Mouse (Mus musculus) kidney, postnatal 0 days (tissue): ENCODE results near the gene Mydgf. TPM values are rescaled to one million over a fixed set of nuclear protein-coding genes. Genes with fewer than 3 reads are reported as not detected.

Source experiments
- ATAC-seq: fragments of 200-750 bp; cut with Nextera tagmentation; replicated peaks from 2 replicates; pipeline ENCODE4 v1.8.0; 2017; ENCODE audit warnings: low read depth, moderate number of reproducible peaks, moderate TSS enrichment, moderate library complexity; ENCODE audit not compliant: low FRiP score
- DNase-seq: peaks from one replicate; pipeline ENCODE4 v3.0.0-alpha.2; 2016; ENCODE audit warnings: low spot score
- H3K27ac ChIP-seq: fragments of 300-500 bp; sonication (generic); 2 replicates; pipeline ENCODE4 v1.5.1; 2014; ENCODE audit warnings: mild to moderate bottlenecking
- H3K27me3 ChIP-seq: fragments of 300-500 bp; sonication (generic); 2 replicates; pipeline ENCODE4 v1.6.1; 2014; ENCODE audit warnings: low read length, mixed read lengths; ENCODE audit not compliant: insufficient read depth
- H3K36me3 ChIP-seq: fragments of 300-500 bp; sonication (generic); 2 replicates; pipeline ENCODE4 v1.6.1; 2014; ENCODE audit warnings: low read length, mixed read lengths; ENCODE audit not compliant: insufficient read depth
- H3K4me1 ChIP-seq: fragments of 300-500 bp; sonication (generic); replicated peaks from 2 replicates; pipeline ENCODE4 v1.6.1; 2014; ENCODE audit warnings: antibody characterized with exemption, low read length, mixed read lengths; ENCODE audit not compliant: insufficient read depth
- H3K4me2 ChIP-seq: fragments of 300-500 bp; sonication (generic); 2 replicates; pipeline ENCODE4 v1.6.1; 2014; ENCODE audit warnings: mild to moderate bottlenecking, low read length, moderate library complexity, mixed read lengths
- H3K4me3 ChIP-seq: fragments of 300-500 bp; sonication (generic); replicated peaks from 2 replicates; pipeline ENCODE4 v1.5.1; 2014; ENCODE audit warnings: low read depth, low read length
- H3K9ac ChIP-seq: fragments of 300-500 bp; sonication (generic); 2 replicates; pipeline ENCODE4 v1.6.1; 2014; ENCODE audit warnings: low read depth, low read length
- H3K9me3 ChIP-seq: fragments of 300-500 bp; sonication (generic); replicated peaks from 2 replicates; pipeline ENCODE4 v1.6.1; 2016; ENCODE audit warnings: low read length, inconsistent platforms, mixed read lengths
- CTCF ChIP-seq: IDR thresholded peaks from 2 replicates; pipeline ENCODE4 v1.5.1; 2016; ENCODE audit warnings: antibody characterized with exemption, low read depth, mild to moderate bottlenecking, moderate library complexity
- WGBS: fragments of 180-500 bp; shearing (Covaris S2); extraction: QIAGEN DNeasy Blood & Tissue Kit; methylation state at CpG from one replicate; pipeline ENCODE4 v1.1.7; 2014; 5-methylcytosine and 5-hydroxymethylcytosine counted together
- polyA plus RNA-seq: library from polyadenylated mRNA; unstranded; fragments of >200 nt; fragmentation: Nextera tagmentation; extraction: Ambion mirVana; gene quantifications from 2 replicates; pipeline ENCODE4 v1.2.1, GENCODE M21; 2015

Mydgf gene
- polyA plus RNA-seq, result 83.0 and 85.0 TPM in 2 replicates

DNA sequence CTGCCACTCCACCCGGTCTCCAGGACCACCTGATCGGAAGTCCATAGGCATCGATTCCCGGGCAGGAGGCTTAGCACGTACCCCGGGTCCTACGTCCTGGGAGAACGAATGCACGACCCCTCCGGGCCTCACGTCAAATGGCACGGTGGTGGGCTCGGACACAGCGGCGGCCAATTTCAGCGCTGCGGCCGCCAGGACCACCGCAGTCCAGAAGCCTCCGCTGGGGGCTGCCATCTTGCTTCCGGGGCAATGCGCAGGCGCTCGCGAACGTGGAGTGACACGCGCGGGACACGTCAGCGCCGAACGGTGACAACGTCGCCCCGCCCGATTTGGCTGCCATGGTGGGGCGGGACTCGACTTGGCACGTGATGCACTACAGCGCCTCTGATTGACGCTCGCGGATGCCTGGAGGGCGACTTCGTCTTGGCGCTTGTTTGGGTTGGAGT, at the start of gene Mydgf:
Gene Mydgf, minus strand, starts transcription at position 263 of the 446 bp plus-strand sequence.
- Histone ChIP-seq H3K4me2 (peak within 1 kb of the TSS; percentile 82), H3K27me3 (no peaks in the 10 kb centered on the region), H3K4me1 (peaks cover 4% of the 10 kb centered on the region; the same call in 1 of the 2 replicates), H3K4me3 (peak within 1 kb of the TSS; percentile 71), H3K9me3 (no peaks in the 10 kb centered on the region), H3K36me3 (peaks cover 28% of the 10 kb centered on the region; the same call in 1 of the 2 replicates), H3K27ac (peak within 1 kb of the TSS; percentile 68), H3K9ac (peak within 1 kb of the TSS; percentile 70)
- 0% methylated on average over 47 of the region's 47 CpGs for WGBS
- TF ChIP-seq CTCF, result peak; percentile 25; the same call in 1 of the 2 replicates
- ATAC-seq (peak; percentile 83), DNase-seq (peak; percentile 95)

DNA sequence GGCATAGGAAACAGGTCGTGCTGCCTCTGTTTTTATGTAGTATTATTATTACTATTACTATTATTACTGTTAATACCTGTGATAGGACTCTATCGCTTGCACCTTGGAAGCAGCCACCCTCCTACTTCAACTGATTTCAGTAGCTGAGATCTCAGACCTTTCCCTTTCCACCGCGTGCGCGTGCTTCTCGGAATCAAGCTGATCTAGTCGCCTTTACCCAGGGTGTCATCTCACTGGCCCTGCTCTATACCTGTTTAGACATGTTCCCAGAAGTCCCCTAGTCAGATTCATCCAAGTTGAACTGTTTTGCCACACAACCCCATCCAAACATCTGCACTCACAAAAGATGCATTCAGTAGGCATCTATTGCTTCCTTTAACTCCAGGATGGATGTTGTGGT, 49.7 kb upstream of the Mydgf start:
- no peaks in the 10 kb centered on the region for H3K9me3 ChIP-seq
- no peak for ATAC-seq
- H3K27me3 ChIP-seq, result no peaks in the 10 kb centered on the region
- H3K4me2 ChIP-seq, result no peak overlapping the region
- no peaks in the 10 kb centered on the region for H3K4me1 ChIP-seq
- no peak for TF ChIP-seq CTCF
- no peak overlapping the region for H3K4me3 ChIP-seq
- H3K27ac ChIP-seq, result no peak overlapping the region
- no peak for DNase-seq
- no peak overlapping the region for H3K9ac ChIP-seq
- H3K36me3 ChIP-seq, result no peaks in the 10 kb centered on the region
- WGBS, result 55% methylated on average over 8 of the region's 8 CpGs

DNA sequence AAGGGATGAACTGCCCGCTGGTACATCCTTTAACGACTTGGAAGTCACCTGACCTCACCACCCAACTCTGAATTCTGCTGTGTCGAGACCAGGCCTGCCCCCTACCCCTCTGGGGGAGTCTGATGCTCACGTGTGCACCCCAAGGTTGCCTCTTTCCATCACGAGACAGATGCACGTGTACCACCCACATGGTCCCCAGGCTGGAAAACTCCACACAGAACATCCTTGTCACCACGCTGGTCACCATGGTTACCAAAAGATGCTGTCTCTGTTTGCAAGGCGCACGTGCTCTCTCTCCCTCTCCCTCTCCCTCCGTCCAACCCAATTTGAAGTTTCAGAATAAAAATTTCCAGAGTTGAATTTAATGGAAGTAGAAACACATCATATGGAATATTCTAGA, 46.2 kb upstream of the Mydgf start:
- no peak for TF ChIP-seq CTCF
- 60% methylated on average over 10 of the region's 10 CpGs for WGBS
- DNase-seq, result no peak

DNA sequence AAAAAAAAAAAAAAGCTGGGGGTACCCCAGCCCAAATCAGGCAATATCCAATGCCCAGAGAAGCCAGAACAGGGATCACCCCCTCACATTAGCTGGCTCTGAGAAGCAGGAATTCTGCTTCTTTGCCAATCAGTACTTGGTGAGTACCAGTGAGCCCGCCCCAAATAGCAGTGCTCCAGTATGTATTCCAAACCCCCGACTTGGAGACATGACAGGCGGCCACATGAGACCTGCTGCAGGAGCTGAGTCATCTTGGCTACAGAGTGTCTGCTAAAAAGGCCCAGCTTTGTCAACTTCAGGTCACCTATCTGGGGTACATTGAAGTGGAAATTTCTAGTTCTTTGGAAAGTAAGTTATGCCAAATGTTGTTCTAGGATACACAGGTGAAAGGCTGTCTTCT, 42.8 kb upstream of the Mydgf start:
- no peaks in the 10 kb centered on the region for H3K36me3 ChIP-seq
- no peaks in the 10 kb centered on the region for H3K4me1 ChIP-seq
- no peaks in the 10 kb centered on the region for H3K27me3 ChIP-seq
- no peak for ATAC-seq
- no peak overlapping the region for H3K4me2 ChIP-seq
- H3K9ac ChIP-seq, result no peak overlapping the region
- no peak overlapping the region for H3K27ac ChIP-seq
- 82% methylated on average over 3 of the region's 3 CpGs for WGBS
- no peak for DNase-seq
- no peak for TF ChIP-seq CTCF
- no peak overlapping the region for H3K4me3 ChIP-seq
- H3K9me3 ChIP-seq, result no peaks in the 10 kb centered on the region

More for the DNA sequence above, 46.2 kb upstream of the Mydgf start:
- Histone ChIP-seq H3K36me3 (no peaks in the 10 kb centered on the region), H3K4me2 (no peak overlapping the region), H3K27ac (no peak overlapping the region), H3K9ac (no peak overlapping the region), H3K4me3 (no peak overlapping the region), H3K4me1 (no peaks in the 10 kb centered on the region), H3K27me3 (no peaks in the 10 kb centered on the region), H3K9me3 (no peaks in the 10 kb centered on the region)
- no peak for ATAC-seq

- no peaks in the 10 kb centered on the region for H3K36me3 ChIP-seq
- no peak for TF ChIP-seq CTCF
Measured at GRCm38 (mm10) chr17:56224916-56225315, 41.2 kb upstream of the Mydgf start.

DNA sequence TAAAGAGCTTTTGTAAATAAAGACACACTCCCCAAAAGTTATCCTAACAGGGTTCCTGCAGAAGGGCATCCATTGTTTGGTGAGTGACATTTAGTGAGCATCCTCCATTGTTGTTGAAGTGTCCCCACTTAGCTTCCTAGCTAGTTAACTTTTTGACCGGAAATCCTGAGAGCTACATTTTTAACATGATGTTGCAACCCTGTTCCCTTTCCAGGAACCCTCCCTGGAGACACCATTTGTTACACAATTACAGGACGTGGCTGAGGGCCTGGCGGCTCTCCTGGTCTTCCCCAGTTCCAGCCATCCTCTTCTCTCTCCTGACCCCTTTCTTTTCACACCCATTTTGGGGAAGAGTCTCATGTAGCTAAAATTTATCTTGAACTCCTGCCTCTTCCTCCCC, 36.1 kb upstream of the Mydgf start:
- Histone ChIP-seq H3K4me2 (no peak overlapping the region), H3K9ac (no peak overlapping the region), H3K9me3 (no peaks in the 10 kb centered on the region), H3K4me3 (no peak overlapping the region), H3K27me3 (no peaks in the 10 kb centered on the region), H3K27ac (peak overlapping the region; percentile 81), H3K36me3 (no peaks in the 10 kb centered on the region), H3K4me1 (peaks cover 5% of the 10 kb centered on the region; the same call in 1 of the 2 replicates)
- ATAC-seq (no peak), DNase-seq (peak; percentile 50)
- TF ChIP-seq CTCF, result no peak
- WGBS, result 29% methylated on average over 3 of the region's 3 CpGs

More at GRCm38 (mm10) chr17:56224916-56225315, 41.2 kb upstream of the Mydgf start:
- Histone ChIP-seq H3K27me3 (no peaks in the 10 kb centered on the region), H3K9ac (no peak overlapping the region), H3K4me1 (no peaks in the 10 kb centered on the region), H3K4me3 (no peak overlapping the region), H3K4me2 (no peak overlapping the region), H3K27ac (no peak overlapping the region), H3K9me3 (no peaks in the 10 kb centered on the region)
- WGBS, result 25% methylated on average over 1 of the region's 1 CpGs
- DNase-seq (no peak), ATAC-seq (no peak)

GRCm38 (mm10) chr17:56219251-56219650, 35.5 kb upstream of the Mydgf start:
- Histone ChIP-seq H3K27me3 (no peaks in the 10 kb centered on the region), H3K27ac (peak overlapping the region; percentile 81), H3K4me1 (peaks cover 5% of the 10 kb centered on the region; the same call in 1 of the 2 replicates), H3K9ac (peak overlapping the region; percentile 78), H3K9me3 (no peaks in the 10 kb centered on the region), H3K36me3 (no peaks in the 10 kb centered on the region), H3K4me2 (peak overlapping the region; percentile 81), H3K4me3 (peak overlapping the region; percentile 75)
- WGBS, result 44% methylated on average over 12 of the region's 12 CpGs
- DNase-seq, result no peak
- TF ChIP-seq CTCF, result no peak
- no peak for ATAC-seq
